Mouse (Mus musculus) liver, adult 2 months (tissue): ENCODE results near the gene Spem2. TPM values are rescaled to one million over a fixed set of nuclear protein-coding genes. Genes with fewer than 3 reads are reported as not detected.

Source experiments
- DNase-seq: peaks from one replicate; pipeline ENCODE4 v3.0.0-alpha.2; 2011; ENCODE audit warnings: low read depth, low spot score; ENCODE audit errors: extremely low read depth
- H3K27ac ChIP-seq: fragments of 200-500 bp; replicated peaks from 2 replicates; pipeline ENCODE4 v1.5.1; 2012; ENCODE audit warnings: low read depth, mild to moderate bottlenecking, control low read depth, inconsistent platforms, low read length; ENCODE audit not compliant: insufficient read depth
- H3K27me3 ChIP-seq: fragments of 200-500 bp; 2 replicates; pipeline ENCODE4 v1.6.1; 2012; ENCODE audit warnings: mild to moderate bottlenecking, moderate library complexity, low read length, inconsistent platforms; ENCODE audit not compliant: control insufficient read depth, insufficient read depth
- H3K36me3 ChIP-seq: fragments of 200-500 bp; 2 replicates; pipeline ENCODE4 v1.6.1; 2012; ENCODE audit warnings: low read length, inconsistent platforms; ENCODE audit not compliant: control insufficient read depth, insufficient read depth
- H3K4me1 ChIP-seq: fragments of 200-500 bp; 2 replicates; pipeline ENCODE4 v1.6.1; 2011; ENCODE audit warnings: low read length; ENCODE audit not compliant: control insufficient read depth, insufficient read depth
- H3K4me3 ChIP-seq: fragments of 200-500 bp; 2 replicates; pipeline ENCODE4 v1.5.1; 2011; ENCODE audit warnings: low read depth, mild to moderate bottlenecking, control low read depth, low read length, moderate library complexity; ENCODE audit not compliant: insufficient read depth
- H3K79me2 ChIP-seq: fragments of 200-500 bp; 2 replicates; pipeline ENCODE4 v1.6.1; 2012; ENCODE audit warnings: inconsistent platforms, mild to moderate bottlenecking, low read length, moderate library complexity; ENCODE audit not compliant: control insufficient read depth, insufficient read depth
- H3K9ac ChIP-seq: fragments of 200-500 bp; 2 replicates; pipeline ENCODE4 v1.6.1; 2012; ENCODE audit warnings: low read depth, mild to moderate bottlenecking, control low read depth, inconsistent platforms, low read length
- CTCF ChIP-seq: fragments of 200-500 bp; IDR thresholded peaks from 2 replicates; pipeline ENCODE4 v1.5.1; 2011; ENCODE audit warnings: low read depth, low read length, control low read depth
- POLR2A ChIP-seq: fragments of 200-500 bp; IDR thresholded peaks from 2 replicates; pipeline ENCODE4 v1.6.1; 2011; ENCODE audit warnings: low read length, control low read depth; ENCODE audit not compliant: insufficient read depth; ENCODE audit errors: extremely low read depth
- WGBS: fragments of 180-500 bp; shearing (Covaris S2); methylation state at CpG from one replicate; pipeline ENCODE4 v1.1.7; 2018; 5-methylcytosine and 5-hydroxymethylcytosine counted together
- polyA plus RNA-seq: library from polyadenylated mRNA; depleted of rRNA; stranded (reverse); fragments of >200 nt; gene quantifications from 2 replicates; pipeline ENCODE4 v1.2.3, GENCODE M21; 2012
- total RNA-seq: library from RNA; depleted of rRNA; stranded (reverse); fragments of >200 nt; gene quantifications from 2 replicates; pipeline ENCODE4 v1.2.3, GENCODE M21; 2014

The Spem2 gene
- total and polyA plus RNA-seq, 2 experiments = not detected

GRCm38 (mm10) chr11:69793429-69793828 lies 24.8 kb downstream of the Spem2 start:
- TF ChIP-seq CTCF = no peak
- H3K27ac ChIP-seq = no peak overlapping the region
- H3K27me3 ChIP-seq = no peaks in the 10 kb centered on the region
- no peak for DNase-seq
- no peak overlapping the region for H3K4me3 ChIP-seq
- H3K4me1 ChIP-seq = peaks cover 6% of the 10 kb centered on the region; the same call in 1 of the 2 replicates
- 79% methylated on average over 5 of the region's 5 CpGs for WGBS
- H3K79me2 ChIP-seq = no peaks in the 10 kb centered on the region
- no peak overlapping the region for H3K9ac ChIP-seq
- H3K36me3 ChIP-seq = no peaks in the 10 kb centered on the region

GRCm38 (mm10) chr11:69791420-69791819 lies 26.8 kb downstream of the Spem2 start:
- Histone ChIP-seq H3K36me3 (no peaks in the 10 kb centered on the region), H3K27ac (no peak overlapping the region), H3K4me3 (no peak overlapping the region), H3K79me2 (no peaks in the 10 kb centered on the region), H3K4me1 (peaks cover 6% of the 10 kb centered on the region; the same call in 1 of the 2 replicates), H3K27me3 (no peaks in the 10 kb centered on the region), H3K9ac (no peak overlapping the region)
- DNase-seq = no peak
- TF ChIP-seq CTCF (no peak), POLR2A (no peak)
- WGBS = 80% methylated on average over 5 of the region's 5 CpGs

GRCm38 (mm10) chr11:69789431-69789830 lies 28.8 kb downstream of the Spem2 start:
- no peaks in the 10 kb centered on the region for H3K27me3 ChIP-seq
- no peak overlapping the region for H3K4me3 ChIP-seq
- peak overlapping the region; percentile 37; the same call in 1 of the 2 replicates for H3K27ac ChIP-seq
- peak; percentile 81 for DNase-seq
- no peaks in the 10 kb centered on the region for H3K79me2 ChIP-seq
- no peaks in the 10 kb centered on the region for H3K36me3 ChIP-seq
- no peak overlapping the region for H3K9ac ChIP-seq
- TF ChIP-seq POLR2A (no peak), CTCF (no peak)
- H3K4me1 ChIP-seq = peaks cover 6% of the 10 kb centered on the region; the same call in 1 of the 2 replicates
- WGBS = 17% methylated on average over 5 of the region's 5 CpGs

- H3K36me3 ChIP-seq = no peaks in the 10 kb centered on the region
- peaks cover 6% of the 10 kb centered on the region; the same call in 1 of the 2 replicates for H3K4me1 ChIP-seq
- H3K27me3 ChIP-seq = no peaks in the 10 kb centered on the region
- H3K4me3 ChIP-seq = no peak overlapping the region
- TF ChIP-seq CTCF (no peak), POLR2A (no peak)
- H3K79me2 ChIP-seq = no peaks in the 10 kb centered on the region
- no peak overlapping the region for H3K9ac ChIP-seq
- DNase-seq = no peak
- WGBS = 94% methylated on average over 5 of the region's 5 CpGs
- no peak overlapping the region for H3K27ac ChIP-seq
Observed at GRCm38 (mm10) chr11:69787306-69787705, 31.0 kb downstream of the Spem2 start.

- H3K27ac ChIP-seq = no peak overlapping the region
- TF ChIP-seq POLR2A = no peak
- TF ChIP-seq CTCF = no peak
- no peaks in the 10 kb centered on the region for H3K36me3 ChIP-seq
- no peaks in the 10 kb centered on the region for H3K79me2 ChIP-seq
- DNase-seq = peak; percentile 53
- 14% methylated on average over 15 of the region's 15 CpGs for WGBS
- H3K4me3 ChIP-seq = peak overlapping the region; percentile 15; the same call in 1 of the 2 replicates
- H3K9ac ChIP-seq = no peak overlapping the region
- H3K4me1 ChIP-seq = peaks cover 6% of the 10 kb centered on the region; the same call in 1 of the 2 replicates
- H3K27me3 ChIP-seq = no peaks in the 10 kb centered on the region
Observed at GRCm38 (mm10) chr11:69784793-69785272, 33.4 kb downstream of the Spem2 start.

- Histone ChIP-seq H3K27ac (no peak overlapping the region), H3K9ac (no peak overlapping the region), H3K4me3 (no peak overlapping the region), H3K4me1 (0 out of 2 replicates have a peak, but pooled peaks cover 3% of the 10 kb centered on the region), H3K36me3 (no peaks in the 10 kb centered on the region), H3K79me2 (no peaks in the 10 kb centered on the region), H3K27me3 (no peaks in the 10 kb centered on the region)
- 29% methylated on average over 4 of the region's 4 CpGs for WGBS
- TF ChIP-seq POLR2A = no peak
- no peak for TF ChIP-seq CTCF
- DNase-seq = peak; percentile 22
Observed at GRCm38 (mm10) chr11:69781828-69782227, 36.4 kb downstream of the Spem2 start.
